Mouse (Mus musculus) spleen, adult 2 months (tissue): ENCODE measurements around the gene Cfap77. TPM values are rescaled to one million over a fixed set of nuclear protein-coding genes. Genes with fewer than 3 reads are reported as not detected.

ENCODE experiments used
- DNase-seq, 2 experiments: peaks; one replicate each; pipeline versions ENCODE4 v3.0.0 to v3.0.0-alpha.2; 2012 to 2021; ENCODE audit warnings: low spot score in 2 of 2, low read depth in 1 of 2
- H3K27ac ChIP-seq: fragments of 200-500 bp; 2 replicates; pipeline ENCODE4 v1.5.1; 2012; ENCODE audit warnings: low read length, inconsistent platforms; ENCODE audit not compliant: insufficient read depth
- H3K27me3 ChIP-seq: fragments of 200-500 bp; 2 replicates; pipeline ENCODE4 v1.6.1; 2012; ENCODE audit warnings: mild to moderate bottlenecking, moderate library complexity, low read length, inconsistent platforms; ENCODE audit not compliant: control insufficient read depth, insufficient read depth
- H3K36me3 ChIP-seq: fragments of 200-500 bp; 2 replicates; pipeline ENCODE4 v1.6.1; 2012; ENCODE audit warnings: mild to moderate bottlenecking, low read length, inconsistent platforms; ENCODE audit not compliant: control insufficient read depth, insufficient read depth
- H3K4me1 ChIP-seq: fragments of 200-500 bp; 2 replicates; pipeline ENCODE4 v1.6.1; 2011; ENCODE audit warnings: inconsistent platforms; ENCODE audit not compliant: control insufficient read depth, insufficient read depth, insufficient read length
- H3K4me3 ChIP-seq: fragments of 200-500 bp; 2 replicates; pipeline ENCODE4 v1.5.1; 2011; ENCODE audit warnings: mild to moderate bottlenecking, inconsistent platforms; ENCODE audit not compliant: insufficient read depth, insufficient read length; ENCODE audit errors: extremely low read depth
- CTCF ChIP-seq: fragments of 200-500 bp; IDR thresholded peaks from 2 replicates; pipeline ENCODE4 v1.5.1; 2011; ENCODE audit warnings: mild to moderate bottlenecking, inconsistent platforms; ENCODE audit not compliant: insufficient read depth, insufficient read length, insufficient replicate concordance; ENCODE audit errors: extremely low read depth
- POLR2A ChIP-seq: fragments of 200-500 bp; IDR thresholded peaks from 2 replicates; pipeline ENCODE4 v1.6.1; 2011; ENCODE audit warnings: low read depth, low read length, inconsistent platforms
- WGBS: fragments of 180-500 bp; shearing (Covaris S2); methylation state at CpG from one replicate; pipeline ENCODE4 v1.1.7; 2018; 5-methylcytosine and 5-hydroxymethylcytosine counted together
- polyA plus RNA-seq: library from polyadenylated mRNA; depleted of rRNA; stranded (reverse); fragments of >200 nt; gene quantifications from 2 replicates; pipeline ENCODE4 v1.2.3, GENCODE M21; 2012

The Cfap77 gene
- polyA plus RNA-seq, 1 experiment: 0.29 TPM

- 85% methylated on average over 5 of the region's 5 CpGs for WGBS
- H3K4me3 ChIP-seq: no peak overlapping the region
- no peak for TF ChIP-seq POLR2A
- H3K4me1 ChIP-seq: no peaks in the 10 kb centered on the region
- H3K36me3 ChIP-seq: no peaks in the 10 kb centered on the region
- no peaks in the 10 kb centered on the region for H3K27me3 ChIP-seq
- DNase-seq: no peak
- H3K27ac ChIP-seq: no peak overlapping the region
Measured at GRCm38 (mm10) chr2:28975604-28976003, 79.3 kb downstream of the Cfap77 start.

GRCm38 (mm10) chr2:28974520-28974919 is 80.3 kb downstream of the Cfap77 start:
- DNase-seq: no peak
- 53% methylated on average over 6 of the region's 6 CpGs for WGBS
- no peak overlapping the region for H3K27ac ChIP-seq
- TF ChIP-seq CTCF: no peak
- TF ChIP-seq POLR2A: no peak
- no peaks in the 10 kb centered on the region for H3K36me3 ChIP-seq
- H3K27me3 ChIP-seq: no peaks in the 10 kb centered on the region
- H3K4me1 ChIP-seq: no peaks in the 10 kb centered on the region
- H3K4me3 ChIP-seq: no peak overlapping the region

- Histone ChIP-seq H3K27me3 (no peaks in the 10 kb centered on the region), H3K36me3 (no peaks in the 10 kb centered on the region), H3K27ac (no peak overlapping the region), H3K4me1 (no peaks in the 10 kb centered on the region), H3K4me3 (no peak overlapping the region)
- 68% methylated on average over 15 of the region's 15 CpGs for WGBS
- DNase-seq: no peak
- TF ChIP-seq POLR2A: no peak
- TF ChIP-seq CTCF: no peak
Measured at GRCm38 (mm10) chr2:28973832-28974450, 80.9 kb downstream of the Cfap77 start.

- H3K4me1 ChIP-seq: no peaks in the 10 kb centered on the region
- TF ChIP-seq POLR2A (no peak), CTCF (no peak)
- H3K27me3 ChIP-seq: no peaks in the 10 kb centered on the region
- H3K36me3 ChIP-seq: no peaks in the 10 kb centered on the region
- no peak overlapping the region for H3K4me3 ChIP-seq
- no peak for DNase-seq
- H3K27ac ChIP-seq: no peak overlapping the region
- WGBS: 91% methylated on average over 14 of the region's 14 CpGs
Measured at GRCm38 (mm10) chr2:28970424-28970823, 84.4 kb downstream of the Cfap77 start.

- Histone ChIP-seq H3K27ac (no peak overlapping the region), H3K4me1 (no peaks in the 10 kb centered on the region), H3K27me3 (no peaks in the 10 kb centered on the region), H3K36me3 (no peaks in the 10 kb centered on the region), H3K4me3 (no peak overlapping the region)
- WGBS: 87% methylated on average over 1 of the region's 1 CpGs
- TF ChIP-seq CTCF (no peak), POLR2A (no peak)
- no peak for DNase-seq
Measured at GRCm38 (mm10) chr2:28968278-28968677, 86.6 kb downstream of the Cfap77 start.

- Histone ChIP-seq H3K27me3 (no peaks in the 10 kb centered on the region), H3K4me1 (no peaks in the 10 kb centered on the region), H3K4me3 (no peak overlapping the region), H3K36me3 (no peaks in the 10 kb centered on the region), H3K27ac (no peak overlapping the region)
- DNase-seq: no peak
- WGBS: 67% methylated on average over 14 of the region's 14 CpGs
- TF ChIP-seq CTCF (no peak), POLR2A (no peak)
Measured at GRCm38 (mm10) chr2:28966151-28966795, 88.6 kb downstream of the Cfap77 start.

- Histone ChIP-seq H3K4me3 (no peak overlapping the region), H3K36me3 (no peaks in the 10 kb centered on the region), H3K4me1 (no peaks in the 10 kb centered on the region), H3K27ac (no peak overlapping the region), H3K27me3 (no peaks in the 10 kb centered on the region)
- 61% methylated on average over 6 of the region's 6 CpGs for WGBS
- TF ChIP-seq CTCF (no peak), POLR2A (no peak)
- no peak for DNase-seq
Measured at GRCm38 (mm10) chr2:28963565-28963964, 91.3 kb downstream of the Cfap77 start.
